Mouse (Mus musculus): ENCODE measurements around the gene Slc7a7. TPM values are rescaled to one million over a fixed set of nuclear protein-coding genes. Genes with fewer than 3 reads are reported as not detected.
"Not testable (repeated sequence)": the region's sequence is repeated elsewhere in the genome, so short reads cannot be mapped to it uniquely, and the experiment has no call there.

Slc7a7 gene
- total RNA-seq, 2 experiments from 2014 or later: 4.1 to 6.1 TPM

DNA sequence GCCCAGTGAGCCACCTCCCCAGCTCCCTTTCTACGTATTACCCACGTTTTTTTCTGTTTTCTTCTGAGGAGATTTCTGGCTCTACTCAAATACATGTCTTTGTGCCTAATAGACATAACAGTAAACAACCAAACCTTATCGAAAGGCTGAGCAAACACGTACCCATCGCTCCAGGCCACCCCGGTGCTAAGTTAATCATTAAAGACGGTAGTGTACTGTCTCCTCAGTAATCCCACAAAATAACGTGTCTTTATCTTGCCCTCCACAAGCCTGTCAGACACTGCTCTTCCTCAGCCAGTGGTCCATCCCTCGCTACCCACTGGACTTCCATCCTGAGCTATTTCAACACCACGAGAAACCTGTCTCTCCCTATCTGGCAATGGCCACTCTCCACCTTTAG lies 35.8 kb downstream of the Slc7a7 start:
- DNase-seq: no peak
- intact Hi-C loops (cut with DNase I): no loop called here

DNA sequence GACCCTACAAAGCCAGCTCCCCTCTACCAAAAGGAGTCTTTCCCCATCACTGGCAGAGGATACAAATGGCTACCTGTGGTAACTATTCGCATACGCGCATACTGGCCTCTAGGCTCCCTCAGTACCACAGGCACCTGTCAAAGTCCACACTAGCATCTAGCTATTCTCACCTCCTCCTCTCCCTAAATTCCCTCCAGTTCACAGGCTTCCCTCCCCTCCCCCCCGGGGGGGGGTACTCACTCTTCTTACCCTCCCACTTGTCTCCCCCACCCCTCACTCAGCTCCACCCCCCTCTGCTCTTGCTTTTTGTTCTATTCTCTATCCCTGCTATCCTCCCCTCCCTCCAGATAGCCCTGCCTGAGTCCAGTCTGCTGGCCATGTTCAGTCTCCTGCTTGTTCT lies 37.0 kb downstream of the Slc7a7 start:
- intact Hi-C loops (cut with DNase I): no loop called here
- no peak for DNase-seq

DNA sequence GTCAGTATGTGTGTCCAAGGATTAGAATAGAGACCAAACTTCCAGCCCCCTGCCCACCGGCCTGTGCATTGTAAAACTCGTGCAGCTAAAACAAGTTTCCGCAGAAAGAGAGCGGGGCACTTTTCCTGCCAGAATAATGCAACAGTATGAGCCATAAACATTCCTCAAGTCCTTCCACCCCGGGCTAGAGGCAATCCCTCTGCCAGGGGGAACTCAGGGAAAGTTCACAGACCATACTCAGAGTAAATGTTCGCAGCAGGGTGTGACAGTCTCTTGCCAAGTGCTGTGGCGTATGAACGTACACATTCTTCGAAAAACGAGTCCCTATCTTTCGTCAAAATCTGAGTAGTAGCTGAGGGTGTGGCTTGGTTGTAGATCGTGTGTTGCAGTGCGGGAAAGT lies 38.0 kb downstream of the Slc7a7 start:
- no peak for DNase-seq
- intact Hi-C loops (cut with DNase I): no loop called here

DNA sequence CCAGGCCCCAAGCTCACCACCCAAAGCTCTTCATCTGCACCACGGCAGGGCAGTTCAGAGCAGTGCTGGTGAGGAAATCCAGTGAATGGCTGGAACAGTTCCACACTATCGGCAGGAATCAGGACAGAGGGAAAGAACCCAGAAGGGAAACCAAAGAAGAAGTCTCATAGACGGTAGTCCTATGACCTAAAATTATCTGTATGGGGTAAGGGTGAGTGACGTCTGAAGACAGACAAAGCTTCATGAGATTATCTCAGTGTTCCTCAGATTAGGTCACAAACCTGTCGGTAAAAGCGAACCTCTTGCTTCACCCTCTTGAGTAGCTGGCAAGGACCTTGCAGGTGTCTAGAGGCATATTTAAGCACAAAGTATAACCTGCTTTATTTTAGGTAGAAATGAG lies 40.4 kb downstream of the Slc7a7 start:
- intact Hi-C loops (cut with DNase I): no loop called here
- DNase-seq: no peak

DNA sequence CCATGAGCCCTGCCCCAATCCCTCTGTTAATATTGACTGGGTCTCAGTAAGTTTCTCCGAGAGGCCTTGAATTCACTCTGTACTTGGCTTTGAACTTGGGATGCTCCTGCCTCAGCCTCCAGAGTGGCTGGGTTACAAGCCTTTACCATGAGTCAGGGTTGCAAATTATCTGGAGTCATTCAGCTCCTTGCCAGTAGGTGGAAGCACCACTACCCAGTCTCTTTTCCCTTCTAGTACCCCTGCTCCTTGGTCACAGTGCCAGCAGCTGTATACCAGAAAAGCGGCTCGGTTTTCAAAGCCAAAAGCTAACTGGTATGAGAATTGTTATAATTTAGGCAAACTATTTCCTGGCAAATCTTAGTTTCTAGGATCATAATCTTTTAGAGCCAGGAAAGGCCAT lies 41.7 kb downstream of the Slc7a7 start:
- intact Hi-C loops (cut with DNase I): loop anchor here (1.0 kb wide), 2 partner anchors 36 to 73 kb away; no protein-coding TSS in a partner anchor
- peak in 1 of 2 experiments; percentile 34 for DNase-seq

DNA sequence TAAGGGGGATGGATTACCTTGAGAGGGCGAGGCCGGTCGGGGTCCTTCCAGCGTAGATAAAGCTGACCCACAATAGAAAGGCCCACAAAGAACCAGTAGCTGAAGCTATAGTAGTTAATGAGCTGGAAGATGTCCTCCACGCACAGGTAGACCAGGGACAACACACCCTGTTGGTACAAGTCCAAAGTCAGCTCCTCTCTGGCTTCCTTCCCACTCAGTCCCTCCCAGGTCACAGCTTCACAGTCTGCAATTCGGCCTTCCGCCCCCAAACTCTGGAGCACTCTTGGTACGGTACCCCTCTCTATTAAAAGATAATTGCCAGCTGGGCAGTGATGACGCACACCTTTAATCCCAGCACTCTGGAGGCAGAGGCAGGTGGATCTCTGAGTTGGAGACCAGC lies 44.7 kb downstream of the Slc7a7 start:
- intact Hi-C loops (cut with DNase I): no loop called here
- no peak for DNase-seq

DNA sequence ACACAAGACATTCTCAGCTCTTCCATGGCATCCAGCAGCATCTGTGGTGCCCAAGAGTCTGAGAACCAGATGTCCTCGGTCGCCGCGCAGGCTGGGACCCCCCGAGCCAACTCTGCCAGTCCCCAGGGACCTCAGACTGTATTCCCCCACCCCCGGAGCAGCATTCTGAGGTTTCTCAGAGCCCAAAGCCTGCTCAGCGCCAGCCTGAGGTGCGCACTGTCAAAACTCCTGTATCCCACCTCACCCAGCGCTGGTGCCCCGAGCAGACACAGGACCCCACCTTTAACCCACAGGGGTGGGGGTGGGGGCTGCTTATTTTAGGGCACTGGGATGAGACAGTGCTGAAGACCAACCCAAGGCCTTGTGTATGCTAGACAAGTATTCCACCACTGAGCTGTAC lies 46.1 kb downstream of the Slc7a7 start:
- intact Hi-C loops (cut with DNase I): no loop called here
- DNase-seq: no peak

DNA sequence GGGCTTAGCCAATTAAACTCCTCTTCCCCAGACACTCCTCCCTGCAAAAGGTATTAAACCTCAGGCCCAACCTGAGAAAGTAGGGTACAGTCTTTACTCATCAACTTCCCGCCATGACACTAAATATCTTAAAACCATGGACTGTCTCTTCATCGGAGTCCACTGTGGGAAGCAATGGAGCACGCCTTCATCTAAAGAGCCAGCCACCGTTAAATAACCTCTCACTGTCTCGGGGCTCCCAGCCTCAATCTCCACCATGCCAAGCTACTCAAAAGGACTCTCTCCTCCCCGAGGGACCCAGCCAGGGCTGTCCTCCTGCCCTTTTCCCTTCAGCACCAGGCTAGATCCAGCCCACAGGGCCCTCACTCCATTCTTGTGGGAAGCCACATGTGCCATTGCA lies 47.0 kb downstream of the Slc7a7 start:
- intact Hi-C loops (cut with DNase I): no loop called here

DNA sequence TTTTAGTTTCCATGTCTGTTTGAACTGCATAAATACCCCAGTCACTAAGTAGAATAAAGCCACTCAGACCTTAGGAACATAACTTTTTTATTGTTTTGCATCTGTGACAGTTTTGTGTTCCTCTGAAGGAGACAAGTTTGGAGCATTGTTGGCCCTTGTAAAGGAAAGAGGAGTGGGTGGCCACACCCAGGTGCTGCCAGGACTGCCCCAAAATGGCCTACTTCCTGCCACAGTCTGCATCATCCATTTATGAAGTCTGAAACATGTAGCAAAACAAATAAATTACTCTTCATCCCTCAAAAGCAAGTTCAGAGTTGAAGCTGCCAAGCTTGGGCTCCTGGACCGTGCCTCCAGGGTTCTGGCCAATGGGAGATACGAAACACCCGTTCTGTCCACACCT lies 48.2 kb downstream of the Slc7a7 start:
- no peak for DNase-seq
- intact Hi-C loops (cut with DNase I): no loop called here

More for the DNA sequence above, 47.0 kb downstream of the Slc7a7 start:
- no peak for DNase-seq

DNA sequence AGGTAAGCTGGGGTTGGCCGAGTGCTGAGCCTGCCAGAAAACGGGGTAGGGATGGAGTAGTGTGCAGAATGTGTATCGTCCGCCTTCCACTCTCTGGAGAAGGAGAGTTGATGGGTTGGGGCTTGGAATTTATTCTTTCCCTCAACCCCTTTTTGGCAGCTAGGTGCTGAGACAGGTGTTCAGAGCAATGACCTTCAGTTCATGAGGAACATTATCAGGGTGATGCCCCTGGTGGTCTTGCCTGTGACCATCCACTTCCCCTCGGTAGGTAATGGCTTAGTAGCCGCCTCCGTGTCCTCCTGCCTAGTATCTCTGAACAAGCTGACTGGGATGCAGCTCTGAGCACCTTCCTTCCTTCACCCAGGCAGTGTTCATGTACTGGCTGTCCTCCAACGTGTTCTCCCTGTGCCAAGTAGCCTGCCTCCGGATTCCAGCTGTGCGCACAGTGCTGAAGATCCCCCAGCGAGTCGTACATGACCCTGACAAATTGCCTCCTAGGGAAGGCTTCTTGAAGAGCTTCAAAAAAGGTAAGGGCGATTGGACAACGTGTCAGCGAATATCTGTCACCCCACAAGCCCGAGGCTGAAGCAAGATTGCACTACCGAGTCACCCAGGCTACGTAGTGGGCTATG lies 50.0 kb downstream of the Slc7a7 start:
- no peak for DNase-seq
- intact Hi-C loops (cut with DNase I): no loop called here

DNA sequence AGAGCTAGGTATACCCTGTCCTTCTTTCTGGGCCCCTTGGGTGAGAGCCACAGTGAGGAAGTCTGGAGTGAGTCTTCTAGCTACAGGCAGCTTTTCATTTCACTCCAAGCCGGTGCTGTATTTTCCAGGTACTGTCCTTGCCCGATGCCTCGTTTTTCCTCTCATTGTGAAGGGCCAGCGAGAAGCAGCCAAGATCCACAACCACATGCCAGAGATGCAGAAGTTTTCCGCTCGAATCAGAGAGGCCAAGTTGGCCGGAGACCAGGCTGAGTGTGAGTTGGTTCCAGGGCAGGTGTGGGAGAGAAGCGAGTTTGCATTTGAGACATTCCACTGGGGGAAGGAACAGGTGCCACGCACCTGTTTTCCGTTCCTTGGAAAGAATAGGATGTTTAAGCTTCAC lies 51.0 kb downstream of the Slc7a7 start:
- DNase-seq: peak in 1 of 2 experiments; percentile 14
- intact Hi-C loops (cut with DNase I): no loop called here

DNA sequence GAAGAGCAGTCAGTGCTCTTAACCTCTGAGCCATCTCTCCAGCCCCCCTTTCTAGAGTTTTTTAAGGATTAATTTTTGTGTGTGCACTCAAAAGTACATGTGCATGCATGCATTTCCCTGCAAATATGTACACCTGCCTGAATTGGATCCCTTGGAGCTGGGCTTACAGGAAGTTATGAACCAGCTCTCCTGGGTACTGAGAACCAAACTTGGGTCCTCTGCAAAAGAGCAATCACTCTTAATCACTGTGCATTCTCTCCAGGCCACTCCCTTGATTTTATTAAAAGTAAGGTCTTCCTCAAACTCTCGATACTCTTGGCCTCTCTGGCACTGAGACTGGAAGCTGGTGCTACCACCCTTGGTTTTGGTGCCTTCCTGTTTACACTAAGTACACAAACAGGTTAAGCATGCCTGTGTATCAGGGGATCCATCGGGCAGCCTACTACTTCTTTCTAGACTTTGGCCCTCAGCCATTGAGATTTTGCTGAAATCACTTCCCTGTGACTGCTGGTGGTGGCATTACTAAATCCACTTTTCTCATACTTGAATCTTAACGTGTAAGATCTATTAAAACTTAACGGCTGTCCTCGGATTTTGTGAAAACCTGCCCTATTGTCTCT lies 52.4 kb downstream of the Slc7a7 start:
- no peak for DNase-seq
- intact Hi-C loops (cut with DNase I): no loop called here

DNA sequence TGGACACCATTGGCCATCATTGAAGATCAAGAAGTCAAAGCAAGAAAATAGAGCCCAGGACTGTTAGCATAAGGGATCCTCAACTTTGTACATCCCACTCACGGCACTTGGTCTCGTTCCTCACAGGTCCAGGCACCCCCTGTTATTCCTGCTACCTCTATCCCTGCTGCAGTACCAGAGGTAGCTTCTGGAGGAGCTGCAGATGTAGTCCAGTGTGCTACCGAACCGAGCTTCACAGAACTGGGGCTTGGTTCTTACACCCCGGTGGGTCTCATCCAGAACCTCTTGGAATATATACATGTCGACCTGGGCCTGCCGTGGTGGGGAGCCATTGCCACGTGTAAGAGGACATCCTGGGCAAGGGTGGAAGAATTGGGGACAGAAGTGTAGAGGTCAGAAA lies 54.4 kb downstream of the Slc7a7 start:
- intact Hi-C loops (cut with DNase I): loop anchor here (5.0 kb wide), 2 partner anchors 99 to 126 kb away; partner anchors contain the start of gene Lrp10
- no peak for DNase-seq

DNA sequence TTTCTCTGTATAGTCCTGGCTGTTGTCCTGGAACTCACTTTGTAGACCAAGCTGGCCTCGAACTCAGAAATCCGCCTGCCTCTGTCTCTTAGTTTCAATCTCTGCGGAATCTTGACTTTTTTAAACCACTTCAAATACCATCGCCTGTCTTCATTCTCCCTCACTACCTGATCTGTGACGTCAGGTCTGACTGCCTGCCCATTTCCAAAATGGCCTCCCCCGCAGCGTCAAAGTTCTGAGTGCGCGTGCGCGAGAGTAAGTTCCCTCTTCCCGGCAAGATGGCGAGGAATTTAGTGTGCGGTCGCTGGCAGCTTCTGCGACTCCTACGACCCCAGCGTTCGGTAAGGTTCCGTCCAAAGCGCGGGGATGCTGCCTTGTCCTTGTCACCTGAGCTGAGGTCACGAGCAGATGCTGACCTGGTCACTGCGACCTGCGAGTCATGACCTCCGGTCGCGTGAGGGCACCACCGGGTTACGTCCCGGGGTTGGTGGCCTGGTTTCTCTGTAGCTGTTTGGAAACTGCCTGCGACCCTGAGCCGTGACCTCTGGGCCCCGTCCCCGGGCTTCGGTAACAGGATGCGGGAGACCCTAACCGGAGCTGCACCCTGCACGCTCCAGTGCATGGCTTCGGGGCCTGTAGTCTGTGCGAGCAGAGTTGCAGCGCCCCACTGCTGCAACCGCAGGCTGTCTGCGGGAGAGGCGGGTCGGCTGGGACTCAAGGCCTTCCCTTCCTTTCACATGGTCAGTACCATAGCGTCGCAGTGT lies 56.8 kb downstream of the Slc7a7 start, which contains the start of gene Oxa1l:
Gene Oxa1l (plus strand): TSS at position 258 of the 764 bp plus-strand sequence.
- intact Hi-C loops (cut with DNase I): loop anchor here (2.0 to 5.0 kb wide), 3 partner anchors 102 to 123 kb away; partner anchors contain the start of genes Abhd4, Dad1 and Lrp10
- peak; percentile 97 for DNase-seq

DNA sequence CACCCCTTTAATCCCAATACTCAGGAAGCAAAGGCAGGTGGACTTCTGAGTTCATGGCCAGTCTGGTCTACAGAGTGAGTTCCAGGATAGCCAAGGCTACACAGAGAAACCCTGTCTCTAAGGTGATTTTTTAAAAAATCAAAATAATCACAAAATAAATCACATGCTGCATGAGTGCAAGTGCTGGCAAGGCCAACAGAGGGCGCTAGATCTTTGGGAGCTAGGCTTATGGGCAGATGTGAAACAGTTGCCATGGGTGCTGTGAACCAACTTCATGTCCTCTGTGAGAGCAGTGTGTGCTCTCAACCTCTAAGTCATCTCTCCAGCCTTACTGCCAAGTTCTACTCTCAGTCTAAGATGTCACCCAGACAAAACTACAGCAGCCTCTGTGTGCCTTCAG lies 63.2 kb downstream of the Slc7a7 start:
- intact Hi-C loops (cut with DNase I): no loop called here
- DNase-seq: no peak

DNA sequence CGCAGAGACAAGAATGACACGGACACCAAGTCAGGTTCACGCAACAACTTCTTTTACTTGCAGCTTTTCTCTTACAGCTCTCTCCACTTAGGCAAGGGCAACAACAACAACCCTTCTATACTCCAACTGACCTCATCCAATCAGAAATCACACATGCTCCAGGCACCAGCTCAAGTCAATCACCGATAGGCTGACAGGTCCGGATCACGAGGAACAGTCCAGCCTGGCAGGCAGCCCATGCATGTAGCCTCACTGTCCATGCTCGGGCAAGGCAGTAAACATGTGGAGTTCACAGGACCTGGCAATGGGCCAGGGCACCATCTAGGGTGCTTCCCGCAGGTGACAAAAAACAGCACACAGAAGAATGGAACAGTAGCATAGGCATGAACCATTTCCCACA lies 65.3 kb downstream of the Slc7a7 start:
- DNase-seq: no peak
- intact Hi-C loops (cut with DNase I): no loop called here

DNA sequence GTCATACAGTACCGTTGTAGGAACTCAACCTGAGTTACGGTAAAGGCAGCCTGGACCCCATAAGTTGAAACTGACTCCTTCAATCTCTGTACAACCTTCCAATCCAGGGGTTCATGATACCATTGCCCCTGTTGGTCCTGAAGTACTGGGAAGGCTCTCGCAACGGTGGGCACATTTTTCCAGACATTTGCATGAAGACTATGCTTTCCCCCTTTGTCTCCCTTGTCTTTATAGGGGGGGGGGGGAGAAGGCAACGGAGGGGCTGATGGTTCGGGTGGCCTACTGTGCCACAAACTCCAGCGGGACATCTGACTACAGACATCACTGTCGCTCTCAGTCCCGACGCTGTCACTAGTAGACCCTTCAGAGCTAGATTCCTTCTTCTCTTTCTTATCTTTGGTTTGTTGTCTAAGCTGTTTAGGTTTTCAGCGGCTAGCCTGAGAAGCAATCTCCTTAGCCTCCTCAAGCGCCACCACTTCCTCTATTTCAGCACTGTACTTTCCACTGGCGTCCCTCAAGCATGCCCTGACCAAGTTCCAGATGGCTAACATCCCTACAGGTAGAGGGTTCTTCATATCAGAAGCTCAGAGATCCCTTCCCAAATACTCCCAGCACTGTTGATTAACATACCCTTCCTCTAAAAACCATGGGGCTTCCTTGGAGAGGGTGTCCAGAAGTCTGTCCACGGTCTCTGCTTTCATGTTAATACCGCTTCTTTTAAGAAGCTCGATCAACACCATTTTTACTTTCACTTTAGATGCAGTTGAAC lies 66.6 kb downstream of the Slc7a7 start:
- intact Hi-C loops (cut with DNase I): not testable (repeated sequence)

DNA sequence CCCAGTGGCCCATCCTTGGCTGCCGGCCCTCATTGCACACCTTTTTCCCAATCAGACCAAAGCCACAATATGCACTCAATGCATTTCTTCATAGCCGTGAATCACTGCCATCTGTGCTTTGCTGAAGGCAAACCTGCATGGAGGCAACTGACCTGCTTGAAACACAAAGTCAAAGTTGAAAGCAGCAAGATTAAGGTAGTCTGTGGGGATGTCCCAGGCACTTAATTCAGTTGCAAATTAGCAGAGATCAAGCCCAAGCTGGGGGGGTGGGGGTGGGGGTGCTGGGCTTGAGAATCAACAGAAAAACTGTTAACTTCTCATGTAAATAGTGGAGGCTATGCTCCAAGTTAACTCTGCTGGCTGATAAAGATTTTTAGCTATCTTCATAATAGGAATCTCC lies 75.8 kb downstream of the Slc7a7 start:
- intact Hi-C loops (cut with DNase I); DNase-seq: not testable (repeated sequence)

More for the DNA sequence above, 66.6 kb downstream of the Slc7a7 start:
- DNase-seq: not testable (repeated sequence)

DNA sequence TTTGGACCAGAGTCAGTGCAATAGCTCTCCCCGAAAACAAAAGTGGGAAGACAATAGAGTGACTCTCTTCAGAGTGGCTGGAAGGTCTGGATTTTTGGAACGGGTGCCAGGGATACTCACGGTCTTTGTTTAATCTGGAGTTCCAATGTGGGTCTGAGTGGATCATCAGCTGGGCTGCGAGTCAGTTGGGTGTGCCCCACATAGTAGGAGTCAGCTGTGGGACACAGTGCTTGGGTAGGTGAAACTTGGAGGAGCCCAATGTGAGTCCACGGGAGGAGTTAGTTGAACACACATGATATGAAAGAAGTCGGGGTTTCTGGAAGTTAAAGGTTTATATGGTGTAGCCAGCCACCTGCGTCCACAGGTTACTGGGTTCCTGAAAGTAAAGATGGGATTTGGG lies 76.7 kb downstream of the Slc7a7 start:
- intact Hi-C loops (cut with DNase I): no loop called here

DNA sequence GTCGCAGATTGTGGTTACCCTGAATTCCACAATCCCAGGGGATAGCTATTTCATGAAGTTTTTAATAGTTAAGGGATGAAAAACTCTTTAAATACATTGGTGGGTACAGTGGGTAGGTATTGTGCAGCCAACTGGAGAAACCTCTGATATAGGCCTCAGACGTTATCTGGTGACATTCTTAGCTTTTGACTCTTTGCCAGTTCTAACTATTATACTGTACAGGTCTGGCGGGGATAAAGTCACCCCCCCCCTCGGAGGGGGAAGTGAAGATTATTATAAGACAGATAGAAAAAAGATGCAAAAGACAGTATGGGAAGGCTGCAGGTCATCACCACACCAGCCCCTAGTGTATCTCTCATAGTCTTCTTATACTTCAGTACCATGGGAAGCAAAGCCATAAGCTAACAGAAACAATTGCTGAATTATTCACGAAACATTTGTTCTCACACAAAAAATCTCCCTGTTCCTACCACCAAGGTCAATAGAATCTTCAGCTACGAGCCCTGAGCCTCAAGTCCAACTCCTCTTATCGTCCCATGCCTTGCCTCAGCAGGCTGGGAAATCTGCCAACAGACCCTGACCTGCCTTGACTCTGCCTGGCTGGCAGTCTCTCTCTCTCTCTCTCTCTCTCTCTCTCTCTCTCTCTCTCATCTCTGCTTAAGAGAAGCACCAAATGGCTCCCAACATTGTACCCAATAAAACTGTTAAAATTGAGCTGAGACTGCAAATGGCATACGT lies 84.0 kb downstream of the Slc7a7 start:
- intact Hi-C loops (cut with DNase I): no loop called here
- peak in 1 of 2 experiments; percentile 9 for DNase-seq

More for the DNA sequence above, 76.7 kb downstream of the Slc7a7 start:
- no peak for DNase-seq

Measured in heart, postnatal 36 days (tissue).